Mouse (Mus musculus) right cerebral cortex, postnatal 36 days (tissue): ENCODE measurements at regions not wholly inside any gene's neighbourhood (a gene's known extent, or its start where the extent isn't known, plus 50 kb on each side); places are given as distances from the start of the nearest gene placed in this dataset.
A peak's percentile ranks its signal among the peaks of the same experiment; 100 is the strongest.

Experiments
- DNase-seq, 2 experiments: peaks; one replicate each; pipeline ENCODE4 v3.0.0; 2022; ENCODE audit warnings: low spot score in 2 of 2, mixed read lengths in 1 of 2

- DNase-seq, result no peak
These were observed 591.8 kb upstream of the Gm10131 start for GRCm38 (mm10) chr8:34703351-34703750.

- DNase-seq, result no peak
These were observed 591.3 kb upstream of the Gm10131 start for GRCm38 (mm10) chr8:34702806-34703205.

GRCm38 (mm10) chr8:34699015-34699414 lies 587.5 kb upstream of the Gm10131 start:
- DNase-seq, result no peak

- DNase-seq, result no peak
These were observed 584.8 kb upstream of the Gm10131 start for GRCm38 (mm10) chr8:34696365-34696764.

GRCm38 (mm10) chr8:34692606-34693005 lies 581.1 kb upstream of the Gm10131 start:
- no peak for DNase-seq

- no peak for DNase-seq
These were observed 580.2 kb upstream of the Gm10131 start for GRCm38 (mm10) chr8:34691776-34692175.

- DNase-seq, result no peak
These were observed 578.4 kb upstream of the Gm10131 start for GRCm38 (mm10) chr8:34689825-34690493.

GRCm38 (mm10) chr8:34689049-34689824 lies 577.7 kb upstream of the Gm10131 start:
- no peak for DNase-seq

- DNase-seq, result peak in 1 of 2 experiments; percentile 16
These were observed 577.0 kb upstream of the Gm10131 start for GRCm38 (mm10) chr8:34688396-34689048.

GRCm38 (mm10) chr8:34686371-34686770 lies 574.8 kb upstream of the Gm10131 start:
- peak in 1 of 2 experiments; percentile 17 for DNase-seq

GRCm38 (mm10) chr8:34684683-34685082 lies 573.1 kb upstream of the Gm10131 start:
- DNase-seq, result peak; percentile 22 to 32

GRCm38 (mm10) chr8:34683173-34683572 lies 571.6 kb upstream of the Gm10131 start:
- DNase-seq, result peak; percentile 34 to 60

GRCm38 (mm10) chr8:34682221-34682620 lies 570.7 kb upstream of the Gm10131 start:
- peak; percentile 14 to 21 for DNase-seq

- DNase-seq, result peak; percentile 34 to 51
These were observed 568.2 kb upstream of the Gm10131 start for GRCm38 (mm10) chr8:34679565-34680291.

- no peak for DNase-seq
These were observed 567.3 kb upstream of the Gm10131 start for GRCm38 (mm10) chr8:34678879-34679278.

GRCm38 (mm10) chr8:34671716-34672115 lies 560.2 kb upstream of the Gm10131 start:
- DNase-seq, result no peak

- no peak for DNase-seq
These were observed 559.6 kb upstream of the Gm10131 start for GRCm38 (mm10) chr8:34670930-34671715.

GRCm38 (mm10) chr8:34669146-34669545 lies 557.6 kb upstream of the Gm10131 start:
- no peak for DNase-seq

GRCm38 (mm10) chr8:34664429-34664828 lies 552.9 kb upstream of the Gm10131 start:
- no peak for DNase-seq

GRCm38 (mm10) chr8:34662532-34662931 lies 551.0 kb upstream of the Gm10131 start:
- DNase-seq, result no peak

- no peak for DNase-seq
These were observed 540.2 kb upstream of the Gm10131 start for GRCm38 (mm10) chr8:34651750-34652149.
